Mouse (Mus musculus) megakaryocyte, embryonic 14.5 days (primary cell): ENCODE measurements around the gene Ttn.

Source experiments
- FLI1 ChIP-seq: IDR thresholded peaks from 2 replicates; pipeline ENCODE4 v1.6.1; 2012; ENCODE audit warnings: low read length, inconsistent platforms, mixed read lengths
- GATA1 ChIP-seq: IDR thresholded peaks from 3 replicates; pipeline ENCODE4 v1.6.1; 2012; ENCODE audit warnings: mixed read lengths, low read length, inconsistent platforms, borderline replicate concordance

DNA sequence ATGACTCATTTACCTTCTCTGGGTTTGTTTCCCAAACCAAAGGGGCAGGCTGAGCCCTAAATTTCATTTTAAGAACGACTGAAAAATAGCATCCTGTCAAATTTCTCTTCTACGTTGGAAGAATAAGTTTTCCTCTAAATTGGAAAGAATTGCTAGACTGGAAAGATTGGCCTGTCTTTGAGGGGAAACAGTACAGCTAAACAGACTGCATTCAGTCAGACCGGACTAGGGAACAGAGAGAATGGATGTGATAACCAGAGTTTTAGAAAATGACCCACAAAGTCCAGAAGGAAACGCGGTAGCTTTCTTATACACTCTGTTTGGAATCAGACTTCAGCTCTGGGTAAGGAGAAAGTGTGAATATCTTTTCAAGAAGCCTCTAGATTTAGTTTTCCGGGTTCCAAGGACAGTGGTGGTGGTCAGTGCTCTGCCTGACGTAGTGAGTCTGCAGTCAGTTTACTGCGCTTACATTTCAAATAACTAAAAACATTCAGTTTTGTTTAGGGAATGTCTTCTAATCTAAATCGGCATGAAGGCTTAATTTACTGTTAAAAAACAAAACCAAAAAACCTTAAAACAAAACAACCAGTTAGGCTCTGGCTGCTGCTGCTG lies 310.1 kb downstream of the Ttn start:
- TF ChIP-seq GATA1 (no peak), FLI1 (no peak)
